Mouse (Mus musculus): ENCODE results near the gene 1700057G04Rik. TPM values are rescaled to one million over a fixed set of nuclear protein-coding genes. Genes with fewer than 3 reads are reported as not detected.

Gene 1700057G04Rik
- polyA plus RNA-seq, 1 experiment from 2014 or later: not detected

GRCm38 (mm10) chr9:92276360-92276759, 32.8 kb upstream of the 1700057G04Rik start:
- 75% methylated on average over 7 of the region's 7 CpGs for WGBS
- Histone ChIP-seq H3K4me1 (0 out of 2 replicates have a peak, but pooled peaks cover 12% of the 10 kb centered on the region), H3K9ac (no peak overlapping the region), H3K9me3 (no peaks in the 10 kb centered on the region), H3K27me3 (no peaks in the 10 kb centered on the region), H3K4me3 (no peak overlapping the region), H3K36me3 (no peaks in the 10 kb centered on the region), H3K27ac (no peak overlapping the region), H3K4me2 (replicated peaks) (no peak overlapping the region)
- ATAC-seq (ENCODE audit: insufficient number of reproducible peaks, insufficient read depth, low FRiP score, low TSS enrichment): no peak

DNA sequence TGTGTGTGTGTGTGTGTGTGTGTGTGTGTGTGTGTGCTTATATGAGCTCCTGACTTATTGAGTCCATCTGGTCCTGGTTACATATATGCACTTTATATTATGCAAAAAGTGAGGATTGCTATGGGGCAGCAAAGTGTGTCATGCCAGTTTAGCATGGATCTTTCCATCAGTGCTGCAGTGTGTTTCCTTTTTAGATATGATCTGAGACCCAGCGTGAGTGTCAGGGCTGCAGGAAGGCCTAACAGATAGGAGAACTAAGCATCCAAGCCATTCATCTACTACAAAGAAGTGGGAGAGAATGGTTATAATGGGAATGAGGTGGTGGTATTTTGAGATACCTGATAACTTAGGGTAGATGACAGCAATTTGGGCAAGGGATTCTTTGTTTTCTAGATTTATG, 29.1 kb upstream of the 1700057G04Rik start:
- 73% methylated on average over 1 of the region's 1 CpGs for WGBS
- Histone ChIP-seq H3K27me3 (no peaks in the 10 kb centered on the region), H3K4me1 (0 out of 2 replicates have a peak, but pooled peaks cover 12% of the 10 kb centered on the region), H3K9me3 (no peaks in the 10 kb centered on the region), H3K4me3 (no peak overlapping the region), H3K36me3 (no peaks in the 10 kb centered on the region), H3K27ac (no peak overlapping the region), H3K9ac (no peak overlapping the region), H3K4me2 (replicated peaks) (no peak overlapping the region)
- ATAC-seq (ENCODE audit: insufficient number of reproducible peaks, insufficient read depth, low FRiP score, low TSS enrichment): no peak

- Histone ChIP-seq H3K27me3 (no peaks in the 10 kb centered on the region), H3K36me3 (no peaks in the 10 kb centered on the region), H3K4me2 (replicated peaks) (no peak overlapping the region), H3K4me1 (no peaks in the 10 kb centered on the region), H3K4me3 (no peak overlapping the region), H3K9ac (no peak overlapping the region), H3K27ac (no peak overlapping the region), H3K9me3 (no peaks in the 10 kb centered on the region)
- WGBS: 17% methylated on average over 7 of the region's 7 CpGs
- no peak for ATAC-seq (ENCODE audit: insufficient number of reproducible peaks, insufficient read depth, low FRiP score, low TSS enrichment)
Measured at GRCm38 (mm10) chr9:92282563-92283171, 26.5 kb upstream of the 1700057G04Rik start.

GRCm38 (mm10) chr9:92289675-92290074, 19.5 kb upstream of the 1700057G04Rik start:
- H3K27me3 ChIP-seq: no peaks in the 10 kb centered on the region
- no peak overlapping the region for H3K4me3 ChIP-seq
- WGBS: 82% methylated on average over 3 of the region's 3 CpGs
- H3K4me1 ChIP-seq: no peaks in the 10 kb centered on the region
- ATAC-seq (ENCODE audit: insufficient number of reproducible peaks, insufficient read depth, low FRiP score, low TSS enrichment): no peak
- H3K9ac ChIP-seq: no peak overlapping the region
- no peak overlapping the region for H3K27ac ChIP-seq
- no peaks in the 10 kb centered on the region for H3K36me3 ChIP-seq
- H3K9me3 ChIP-seq: no peaks in the 10 kb centered on the region
- H3K4me2 ChIP-seq (replicated peaks): no peak overlapping the region

GRCm38 (mm10) chr9:92292169-92292568, 17.0 kb upstream of the 1700057G04Rik start:
- no peak for ATAC-seq (ENCODE audit: insufficient number of reproducible peaks, insufficient read depth, low FRiP score, low TSS enrichment)
- Histone ChIP-seq H3K4me2 (replicated peaks) (no peak overlapping the region), H3K27me3 (no peaks in the 10 kb centered on the region), H3K9ac (no peak overlapping the region), H3K27ac (no peak overlapping the region), H3K4me3 (no peak overlapping the region), H3K4me1 (no peaks in the 10 kb centered on the region), H3K36me3 (no peaks in the 10 kb centered on the region), H3K9me3 (no peaks in the 10 kb centered on the region)
- WGBS: 59% methylated on average over 2 of the region's 2 CpGs

- Histone ChIP-seq H3K4me1 (no peaks in the 10 kb centered on the region), H3K27me3 (no peaks in the 10 kb centered on the region), H3K9me3 (no peaks in the 10 kb centered on the region), H3K27ac (no peak overlapping the region), H3K36me3 (no peaks in the 10 kb centered on the region), H3K4me2 (replicated peaks) (no peak overlapping the region), H3K9ac (no peak overlapping the region), H3K4me3 (no peak overlapping the region)
- 68% methylated on average over 3 of the region's 3 CpGs for WGBS
- no peak for ATAC-seq (ENCODE audit: insufficient number of reproducible peaks, insufficient read depth, low FRiP score, low TSS enrichment)
Measured at GRCm38 (mm10) chr9:92292922-92293321, 16.3 kb upstream of the 1700057G04Rik start.

DNA sequence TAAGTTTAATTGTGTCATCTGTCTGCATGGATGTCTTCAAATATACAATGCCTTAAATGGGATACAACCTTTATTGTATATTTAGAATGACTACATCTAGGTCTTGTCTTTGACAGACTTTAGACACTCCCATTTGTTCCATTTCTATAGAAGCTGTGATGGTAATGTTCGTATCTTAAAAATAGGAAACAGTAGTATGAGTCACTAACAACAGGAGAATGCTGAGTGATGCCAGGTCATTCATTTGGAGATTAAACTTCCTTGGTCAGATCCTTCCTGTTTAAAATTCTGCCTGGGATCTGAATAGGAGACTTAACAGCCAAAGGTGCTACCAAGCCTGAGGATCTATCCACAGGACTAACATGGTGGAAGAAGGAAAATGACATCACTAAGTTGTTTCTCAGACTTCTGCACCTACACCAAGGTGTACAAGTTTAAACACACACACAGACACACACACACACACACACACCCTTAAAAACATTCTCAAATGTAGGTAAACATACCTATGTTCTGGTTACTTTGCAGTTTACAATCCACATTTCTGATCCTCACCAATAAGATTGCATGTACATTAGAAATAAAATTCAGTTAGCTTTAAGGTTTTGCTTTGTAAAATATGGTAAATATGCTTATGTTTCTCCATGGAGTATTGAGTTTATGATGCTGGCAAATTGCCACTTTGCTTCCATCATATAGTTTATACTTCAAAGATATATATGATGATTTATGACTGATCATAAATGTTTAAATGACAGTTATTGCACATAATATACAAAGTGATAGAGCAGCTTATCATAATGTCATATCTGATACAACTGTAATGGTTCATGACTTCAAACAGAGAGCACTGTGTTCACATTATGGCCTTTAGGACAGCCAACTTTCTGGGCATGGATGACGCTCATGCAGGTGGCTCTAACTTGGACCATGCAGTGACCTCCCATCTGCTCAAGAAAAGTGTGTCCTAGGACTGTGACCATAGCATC, 15.3 kb upstream of the 1700057G04Rik start:
- Histone ChIP-seq H3K27ac (no peak overlapping the region), H3K27me3 (no peaks in the 10 kb centered on the region), H3K4me1 (no peaks in the 10 kb centered on the region), H3K4me3 (no peak overlapping the region), H3K9ac (no peak overlapping the region), H3K4me2 (replicated peaks) (no peak overlapping the region), H3K9me3 (no peaks in the 10 kb centered on the region), H3K36me3 (no peaks in the 10 kb centered on the region)
- WGBS: 82% methylated on average over 2 of the region's 2 CpGs
- no peak for ATAC-seq (ENCODE audit: insufficient number of reproducible peaks, insufficient read depth, low FRiP score, low TSS enrichment)

GRCm38 (mm10) chr9:92298288-92298687, 10.9 kb upstream of the 1700057G04Rik start:
- 66% methylated on average over 1 of the region's 1 CpGs for WGBS
- no peak overlapping the region for H3K4me3 ChIP-seq
- no peaks in the 10 kb centered on the region for H3K27me3 ChIP-seq
- no peaks in the 10 kb centered on the region for H3K9me3 ChIP-seq
- no peaks in the 10 kb centered on the region for H3K36me3 ChIP-seq
- ATAC-seq (ENCODE audit: insufficient number of reproducible peaks, insufficient read depth, low FRiP score, low TSS enrichment): no peak
- H3K9ac ChIP-seq: no peak overlapping the region
- H3K4me2 ChIP-seq (replicated peaks): no peak overlapping the region
- H3K27ac ChIP-seq: no peak overlapping the region
- no peaks in the 10 kb centered on the region for H3K4me1 ChIP-seq

- no peaks in the 10 kb centered on the region for H3K9me3 ChIP-seq
- H3K4me1 ChIP-seq: no peaks in the 10 kb centered on the region
- ATAC-seq (ENCODE audit: insufficient number of reproducible peaks, insufficient read depth, low FRiP score, low TSS enrichment): no peak
- no peak overlapping the region for H3K27ac ChIP-seq
- no peak overlapping the region for H3K4me3 ChIP-seq
- H3K4me2 ChIP-seq (replicated peaks): no peak overlapping the region
- H3K27me3 ChIP-seq: no peaks in the 10 kb centered on the region
- no peaks in the 10 kb centered on the region for H3K36me3 ChIP-seq
- WGBS: 35% methylated on average over 3 of the region's 3 CpGs
- no peak overlapping the region for H3K9ac ChIP-seq
Measured at GRCm38 (mm10) chr9:92301213-92301612, 8.0 kb upstream of the 1700057G04Rik start.

GRCm38 (mm10) chr9:92305075-92305474, 4.1 kb upstream of the 1700057G04Rik start:
- no peak overlapping the region for H3K9ac ChIP-seq
- ATAC-seq (ENCODE audit: insufficient number of reproducible peaks, insufficient read depth, low FRiP score, low TSS enrichment): no peak
- no peaks in the 10 kb centered on the region for H3K9me3 ChIP-seq
- H3K36me3 ChIP-seq: no peaks in the 10 kb centered on the region
- H3K27ac ChIP-seq: no peak overlapping the region
- H3K27me3 ChIP-seq: no peaks in the 10 kb centered on the region
- no peaks in the 10 kb centered on the region for H3K4me1 ChIP-seq
- no peak overlapping the region for H3K4me3 ChIP-seq
- 66% methylated on average over 8 of the region's 8 CpGs for WGBS
- no peak overlapping the region for H3K4me2 ChIP-seq (replicated peaks)

GRCm38 (mm10) chr9:92305620-92306220, 3.5 kb upstream of the 1700057G04Rik start:
- H3K27me3 ChIP-seq: no peaks in the 10 kb centered on the region
- ATAC-seq (ENCODE audit: insufficient number of reproducible peaks, insufficient read depth, low FRiP score, low TSS enrichment): no peak
- no peak overlapping the region for H3K27ac ChIP-seq
- no peaks in the 10 kb centered on the region for H3K36me3 ChIP-seq
- 80% methylated on average over 8 of the region's 8 CpGs for WGBS
- H3K4me2 ChIP-seq (replicated peaks): no peak overlapping the region
- H3K4me3 ChIP-seq: no peak overlapping the region
- H3K9me3 ChIP-seq: no peaks in the 10 kb centered on the region
- no peaks in the 10 kb centered on the region for H3K4me1 ChIP-seq
- H3K9ac ChIP-seq: no peak overlapping the region

DNA sequence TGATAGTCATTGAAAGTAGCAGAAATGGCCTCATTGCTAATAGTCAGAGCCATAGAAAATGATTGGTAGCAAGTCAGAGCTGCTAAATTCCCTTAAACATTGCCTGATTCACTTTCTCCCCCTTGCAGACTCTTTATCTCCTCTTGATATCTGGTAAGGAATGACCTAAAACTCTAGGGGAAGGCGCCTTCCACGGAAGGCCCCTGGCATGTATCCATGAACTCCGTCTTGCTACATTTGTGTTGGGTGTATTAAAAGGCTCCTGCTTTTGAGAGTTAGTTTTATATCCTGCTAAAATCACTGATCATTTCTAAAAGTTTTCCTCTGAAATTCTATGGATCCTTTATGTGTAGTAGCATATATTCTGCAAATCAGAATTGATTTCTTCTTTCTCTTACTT, 7.6 kb downstream of the 1700057G04Rik start:
- H3K9me3 ChIP-seq: no peaks in the 10 kb centered on the region
- no peak for ATAC-seq (ENCODE audit: insufficient number of reproducible peaks, insufficient read depth, low FRiP score, low TSS enrichment)
- H3K36me3 ChIP-seq: no peaks in the 10 kb centered on the region
- H3K4me2 ChIP-seq (replicated peaks): no peak overlapping the region
- no peak overlapping the region for H3K4me3 ChIP-seq
- no peak overlapping the region for H3K27ac ChIP-seq
- H3K27me3 ChIP-seq: no peaks in the 10 kb centered on the region
- H3K9ac ChIP-seq: no peak overlapping the region
- H3K4me1 ChIP-seq: no peaks in the 10 kb centered on the region
- 92% methylated on average over 3 of the region's 3 CpGs for WGBS

Measured in embryonic facial prominence, embryonic 12.5 days (tissue).